Mouse (Mus musculus) embryo, embryonic 10.5 days (tissue): ENCODE measurements at regions not wholly inside any gene's neighbourhood (a gene's known extent, or its start where the extent isn't known, plus 50 kb on each side); places are given as distances from the start of the nearest gene placed in this dataset.

ENCODE experiments used
- DNase-seq: peaks from one replicate; pipeline ENCODE4 v3.0.0-alpha.2; 2015; ENCODE audit warnings: low spot score

- DNase-seq, result no peak
These were observed 342.1 kb upstream of the Slc8a1 start for GRCm38 (mm10) chr17:82080301-82080700.
